Comparison of ENCODE assay signal across 8 mouse cellular contexts in the genomic region with DNA sequence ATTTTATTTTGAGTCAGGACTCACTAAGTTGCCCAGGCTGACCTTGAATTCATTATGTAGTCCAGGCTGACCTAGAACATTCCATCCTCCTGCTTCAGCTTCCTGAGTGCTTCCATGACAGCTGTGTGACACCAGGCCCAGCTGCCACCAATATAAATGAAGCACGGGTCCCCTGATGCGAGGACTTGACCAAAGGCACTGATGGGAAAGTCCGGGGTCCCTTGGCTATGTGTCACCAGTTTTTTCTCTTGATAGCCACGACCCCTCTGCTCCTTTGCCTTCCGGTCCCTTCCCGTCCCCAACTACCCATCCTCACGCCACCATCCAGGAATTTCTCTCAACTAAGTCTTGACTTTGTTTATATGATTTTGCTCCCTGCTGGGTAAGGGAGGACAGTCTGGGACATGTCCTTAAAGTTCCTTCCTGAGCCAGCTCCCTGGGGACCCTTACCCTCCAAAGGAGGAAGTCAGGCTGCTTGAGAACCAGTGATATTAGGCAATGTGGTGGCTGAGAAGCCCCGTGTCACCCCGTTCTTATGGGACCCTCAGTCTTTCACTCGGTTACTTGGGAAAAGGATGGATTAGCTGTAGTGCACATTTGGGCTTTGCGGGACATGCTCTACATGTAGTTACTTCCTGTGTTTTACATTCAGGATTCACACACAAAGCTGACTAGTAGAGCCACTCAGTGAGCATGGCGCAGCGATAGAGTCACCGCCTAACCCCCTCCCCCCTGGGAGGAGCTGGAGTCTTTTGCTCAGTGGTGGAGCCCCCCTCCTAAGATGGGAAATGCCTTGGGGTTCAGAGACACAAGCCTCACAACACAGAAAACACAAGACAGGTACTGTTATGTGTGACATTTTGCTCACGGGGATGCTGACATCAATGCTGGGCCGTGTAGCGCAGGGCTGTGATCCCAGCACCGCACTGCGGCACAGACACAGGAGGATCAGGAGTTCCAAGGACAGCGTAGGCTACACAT. TPM values are rescaled to one million over a fixed set of nuclear protein-coding genes. Genes with fewer than 3 reads are reported as not detected.
DNase-seq lines count a peak whose midpoint lies in the region; TF ChIP-seq lines count a peak whose summit lies in the region.

No protein-coding gene starts in this region.

- H3K79me2 ChIP-seq in macrophage (ENCODE audit: inconsistent target), result peaks cover 29% of the 10 kb centered on the region

- H3K27me3 ChIP-seq in hindbrain, embryonic 10.5 days (ENCODE audit: insufficient read depth, poor library complexity, severe bottlenecking), result no peaks in the 10 kb centered on the region

- peak overlapping the region; percentile 68 for H3K4me3 ChIP-seq in layer of hippocampus, adult 2 months
- H3K4me3 ChIP-seq in hindbrain, embryonic 10.5 days, result peak overlapping the region; percentile 72
- peak overlapping the region; percentile 68 for H3K4me3 ChIP-seq in macrophage (ENCODE audit: inconsistent target)

- 20% methylated on average over 20 of the region's 20 CpGs for WGBS in hindbrain, embryonic 10.5 days
- 26% methylated on average over 20 of the region's 20 CpGs for WGBS in macrophage (ENCODE audit: missing documents)

- peak; percentile 36 to 49 for DNase-seq in layer of hippocampus, adult 2 months (ENCODE audit: low spot score in 2 of 2)
- no peak for DNase-seq in layer of hippocampus, adult 18-20 months (ENCODE audit: low spot score in 2 of 2)
- peak; percentile 22 for DNase-seq in brain, embryonic 18.5 days (ENCODE audit: low read depth, low spot score)
- DNase-seq in fibroblast of lung, adult 2 months (ENCODE audit: low read depth), result peak; percentile 34
- peak; percentile 44 for DNase-seq in hindbrain, embryonic 10.5 days (ENCODE audit: low spot score)
- DNase-seq in left cerebral cortex, adult 18-20 months (ENCODE audit: low spot score in 2 of 2), result peak; percentile 26 to 41
- peak; percentile 28 for DNase-seq in telencephalon, adult 2 months (ENCODE audit: low read depth, low spot score)

- H3K36me3 ChIP-seq in hindbrain, embryonic 10.5 days, result peaks cover 37% of the 10 kb centered on the region
- no peaks in the 10 kb centered on the region for H3K36me3 ChIP-seq in macrophage (ENCODE audit: inconsistent target)

- no peaks in the 10 kb centered on the region for H3K9me3 ChIP-seq in hindbrain, embryonic 10.5 days

- peaks cover 23% of the 10 kb centered on the region for H3K4me1 ChIP-seq in hindbrain, embryonic 10.5 days (replicated peaks)

- peak overlapping the region; percentile 94 for H3K27ac ChIP-seq in layer of hippocampus, adult 2 months
- peak overlapping the region; percentile 95 for H3K27ac ChIP-seq in hindbrain, embryonic 10.5 days
- H3K27ac ChIP-seq in macrophage, result peak overlapping the region; percentile 86

- TF ChIP-seq CTCF in layer of hippocampus, adult 2 months (conservative IDR thresholded peaks at IDR 0.05), result no peak

RNA-seq across cellular contexts. Expression of a gene that starts 1.0 kb away (rescaled TPM):
- total RNA-seq in layer of hippocampus, adult 2 months (2021), result 10 to 100 TPM; 37.4 to 38.7 TPM
- total RNA-seq in layer of hippocampus, adult 18-20 months (2021), result 10 to 100 TPM; 41.3 to 42.6 TPM
- polyA plus RNA-seq in hindbrain, embryonic 10.5 days (2016; fragmentation: Nextera tagmentation; extraction: Ambion mirVana), result 47.8 and 51.1 TPM in 2 replicates
- total RNA-seq in left cerebral cortex, adult 18-20 months (2021), result 10 to 100 TPM; 47.3 to 47.6 TPM
- total RNA-seq in macrophage (2018; cell fraction: chromatin; rRNA removed), result 10 to 100 TPM; 13.1 to 57.2 (median 32.7) TPM
- total RNA-seq in macrophage (2018; cell fraction: cytosol; rRNA removed), result 10 to 100 TPM; 19.6 to 42.0 (median 27.8) TPM
- 10 to 100 TPM; 20.8 to 47.2 (median 34.9) TPM for total RNA-seq in macrophage (2018; cell fraction: nucleus; rRNA removed)
- 17.8 to 20.2 TPM (median 18.5 TPM) in 3 replicates for polyA plus RNA-seq in macrophage (2018)

RNA-seq across cellular contexts. Expression of a gene that starts 14.8 kb away (rescaled TPM):
- total RNA-seq in layer of hippocampus, adult 2 months (2021), result 1 to 10 TPM; 1.6 to 2.5 TPM
- total RNA-seq in layer of hippocampus, adult 18-20 months (2021), result 1 to 10 TPM; 1.3 to 1.4 TPM
- 1.8 and 2.9 TPM in 2 replicates for polyA plus RNA-seq in hindbrain, embryonic 10.5 days (2016; fragmentation: Nextera tagmentation; extraction: Ambion mirVana)
- 1 to 10 TPM; 2.5 to 3.6 TPM for total RNA-seq in left cerebral cortex, adult 18-20 months (2021)
- total RNA-seq in macrophage (2018; cell fraction: chromatin; rRNA removed), result under 1 TPM in 3 of 26 experiments, not detected in 23; 0.21 to 0.26 (median 0.21) TPM
- total RNA-seq in macrophage (2018; cell fraction: cytosol; rRNA removed), result under 1 TPM in 23 of 26 experiments, not detected in 3; 0.03 to 0.38 (median 0.09) TPM
- under 1 TPM in 11 of 26 experiments, not detected in 15; 0.21 to 0.65 (median 0.36) TPM for total RNA-seq in macrophage (2018; cell fraction: nucleus; rRNA removed)
- polyA plus RNA-seq in macrophage (2018), result 0.09 TPM in 1 of 3 replicates, not detected in the others

RNA-seq across cellular contexts. Expression of a gene that starts 44.5 kb away (rescaled TPM):
- 10 to 100 TPM; 15.7 to 17.1 TPM for total RNA-seq in layer of hippocampus, adult 2 months (2021)
- 10 to 100 TPM; 14.2 to 17.0 TPM for total RNA-seq in layer of hippocampus, adult 18-20 months (2021)
- 58.8 and 62.0 TPM in 2 replicates for polyA plus RNA-seq in hindbrain, embryonic 10.5 days (2016; fragmentation: Nextera tagmentation; extraction: Ambion mirVana)
- total RNA-seq in left cerebral cortex, adult 18-20 months (2021), result 10 to 100 TPM; 13.6 to 15.1 TPM
- 100 to 1,000 TPM in 23 of 26 experiments, 10 to 100 TPM in 3; 79.0 to 988 (median 340) TPM for total RNA-seq in macrophage (2018; cell fraction: chromatin; rRNA removed)
- 100 to 1,000 TPM in 18 of 26 experiments, 10 to 100 TPM in 8; 56.8 to 437 (median 218) TPM for total RNA-seq in macrophage (2018; cell fraction: cytosol; rRNA removed)
- 100 to 1,000 TPM in 23 of 26 experiments, 10 to 100 TPM in 3; 51.8 to 590 (median 307) TPM for total RNA-seq in macrophage (2018; cell fraction: nucleus; rRNA removed)
- 29.1 to 79.7 TPM (median 69.5 TPM) in 3 replicates for polyA plus RNA-seq in macrophage (2018)

RNA-seq across cellular contexts. Expression of a gene that starts 50.9 kb away (rescaled TPM):
- total RNA-seq in layer of hippocampus, adult 2 months (2021), result 100 to 1,000 TPM; 159 to 162 TPM
- 100 to 1,000 TPM; 160 to 178 TPM for total RNA-seq in layer of hippocampus, adult 18-20 months (2021)
- 2.8 and 4.9 TPM in 2 replicates for polyA plus RNA-seq in hindbrain, embryonic 10.5 days (2016; fragmentation: Nextera tagmentation; extraction: Ambion mirVana)
- 100 to 1,000 TPM; 141 to 147 TPM for total RNA-seq in left cerebral cortex, adult 18-20 months (2021)
- total RNA-seq in macrophage (2018; cell fraction: chromatin; rRNA removed), result 100 to 1,000 TPM in 2 of 26 experiments, 10 to 100 TPM in 24; 22.2 to 168 (median 48.8) TPM
- total RNA-seq in macrophage (2018; cell fraction: cytosol; rRNA removed), result 10 to 100 TPM; 19.9 to 36.5 (median 27.7) TPM
- total RNA-seq in macrophage (2018; cell fraction: nucleus; rRNA removed), result 10 to 100 TPM; 17.6 to 54.2 (median 29.3) TPM
- 14.8 to 23.5 TPM (median 15.4 TPM) in 3 replicates for polyA plus RNA-seq in macrophage (2018)

RNA-seq across cellular contexts. Expression of a gene that starts 52.8 kb away (rescaled TPM):
- total RNA-seq in layer of hippocampus, adult 2 months (2021), result not detected
- total RNA-seq in layer of hippocampus, adult 18-20 months (2021), result not detected
- polyA plus RNA-seq in hindbrain, embryonic 10.5 days (2016; fragmentation: Nextera tagmentation; extraction: Ambion mirVana), result 0.30 and 0.42 TPM in 2 replicates
- not detected for total RNA-seq in left cerebral cortex, adult 18-20 months (2021)
- total RNA-seq in macrophage (2018; cell fraction: chromatin; rRNA removed), result 10 to 100 TPM in 1 of 26 experiments, 1 to 10 TPM in 12, under 1 TPM in 2, not detected in 11; 0.41 to 17.6 (median 3.0) TPM
- 1 to 10 TPM in 1 of 26 experiments, under 1 TPM in 14, not detected in 11; 0.05 to 1.1 (median 0.72) TPM for total RNA-seq in macrophage (2018; cell fraction: cytosol; rRNA removed)
- 1 to 10 TPM in 11 of 26 experiments, under 1 TPM in 2, not detected in 13; 0.52 to 6.8 (median 3.9) TPM for total RNA-seq in macrophage (2018; cell fraction: nucleus; rRNA removed)
- polyA plus RNA-seq in macrophage (2018), result 0.38 TPM in 1 of 3 replicates, not detected in the others

Comparison
In these comparisons a context has a peak if more than half of its experiments do, and no peak if none do; other contexts are left out.
1. DNase-seq: peak in layer of hippocampus, adult 2 months (2 of 2), brain, embryonic 18.5 days (single experiment), fibroblast of lung, adult 2 months (single experiment), hindbrain, embryonic 10.5 days (single experiment), left cerebral cortex, adult 18-20 months (2 of 2) and telencephalon, adult 2 months (single experiment); none in layer of hippocampus, adult 18-20 months (0 of 2).
2. Peak in every context shown above with its lines, with median percentiles within 50 percentile points of each other: H3K27ac ChIP-seq and H3K4me3 ChIP-seq.